Mouse (Mus musculus) heart, embryonic 15.5 days (tissue): ENCODE measurements at regions not wholly inside any gene's neighbourhood (a gene's known extent, or its start where the extent isn't known, plus 50 kb on each side); places are given as distances from the start of the nearest gene placed in this dataset.
A peak's percentile ranks its signal among the peaks of the same experiment; 100 is the strongest.

Experiments used
- ATAC-seq: fragments of 200-750 bp; cut with Nextera tagmentation; replicated peaks from 2 replicates; pipeline ENCODE4 v1.8.0; 2017; ENCODE audit warnings: low read depth, moderate TSS enrichment; ENCODE audit not compliant: insufficient number of reproducible peaks, insufficient read depth, low FRiP score
- H3K27ac ChIP-seq: fragments of 300-500 bp; sonication (generic); 2 replicates; pipeline ENCODE4 v1.5.1; 2015; ENCODE audit warnings: mild to moderate bottlenecking, inconsistent platforms
- H3K27me3 ChIP-seq: fragments of 300-500 bp; sonication (generic); 2 replicates; pipeline ENCODE4 v1.6.1; 2015; ENCODE audit warnings: inconsistent platforms
- H3K36me3 ChIP-seq: fragments of 300-500 bp; sonication (generic); 2 replicates; pipeline ENCODE4 v1.6.1; 2015; ENCODE audit warnings: mild to moderate bottlenecking, inconsistent platforms
- H3K4me1 ChIP-seq: fragments of 300-500 bp; sonication (generic); replicated peaks from 2 replicates; pipeline ENCODE4 v1.6.1; 2015; ENCODE audit warnings: inconsistent platforms
- H3K4me2 ChIP-seq: fragments of 300-500 bp; sonication (generic); 2 replicates; pipeline ENCODE4 v1.6.1; 2015; ENCODE audit warnings: inconsistent platforms, mild to moderate bottlenecking, moderate library complexity
- H3K4me3 ChIP-seq: fragments of 300-500 bp; sonication (generic); 2 replicates; pipeline ENCODE4 v1.5.1; 2015; ENCODE audit warnings: mild to moderate bottlenecking, inconsistent platforms
- H3K9ac ChIP-seq: fragments of 300-500 bp; sonication (generic); 2 replicates; pipeline ENCODE4 v1.6.1; 2015; ENCODE audit warnings: mild to moderate bottlenecking, inconsistent platforms
- H3K9me3 ChIP-seq: fragments of 300-500 bp; sonication (generic); replicated peaks from 2 replicates; pipeline ENCODE4 v1.6.1; 2016; ENCODE audit warnings: inconsistent platforms
- WGBS: fragments of 180-500 bp; shearing (Covaris S2); methylation state at CpG from one replicate; pipeline ENCODE4 v1.1.7; 2015; ENCODE audit warnings: mixed read lengths; 5-methylcytosine and 5-hydroxymethylcytosine counted together

DNA sequence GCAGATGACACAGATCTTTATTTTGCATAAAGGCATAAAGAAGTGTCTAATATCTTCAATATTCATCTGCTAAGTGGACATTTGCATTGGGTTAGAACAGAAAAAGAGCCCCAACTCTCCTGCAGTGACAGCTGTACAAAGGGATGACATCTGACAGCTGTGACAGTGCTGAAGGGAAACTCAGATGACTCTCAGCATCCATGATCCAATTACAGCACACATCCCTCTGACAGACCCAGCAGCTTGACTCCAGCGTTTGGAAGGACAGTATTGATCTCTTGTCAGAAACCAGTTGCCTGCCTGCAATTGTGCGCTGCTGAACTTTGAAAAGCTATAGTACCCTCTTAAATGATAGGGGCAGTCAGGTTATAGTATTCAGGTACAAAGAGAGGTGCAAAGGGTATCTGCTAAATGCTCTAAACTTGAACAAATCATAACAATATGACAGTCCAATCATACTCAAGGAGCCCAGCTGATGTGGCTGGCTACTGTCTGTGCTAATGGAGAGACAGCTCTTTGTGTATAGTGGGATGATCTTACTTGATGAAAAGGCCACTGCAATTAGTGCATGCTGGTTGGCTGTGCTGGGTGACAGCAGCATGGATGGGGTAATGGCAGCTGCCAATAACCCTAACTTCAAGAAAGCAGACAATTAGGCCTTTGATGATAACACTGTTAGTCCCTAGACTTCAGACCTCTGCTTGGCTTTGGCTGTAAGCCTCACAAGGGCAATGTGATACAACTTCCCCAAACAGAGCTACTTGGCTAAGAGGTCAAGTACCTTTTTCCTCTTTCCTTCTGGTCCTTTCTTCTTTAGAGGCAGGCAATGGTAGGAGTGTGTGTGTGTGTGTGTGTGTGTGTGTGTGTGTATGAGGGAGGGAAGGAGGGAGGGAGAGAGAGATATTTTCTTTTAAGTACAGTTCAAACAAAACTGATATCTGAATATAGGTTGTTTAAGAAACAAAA, 662.9 kb downstream of the Nr4a2 start:
- Histone ChIP-seq H3K36me3 (no peaks in the 10 kb centered on the region), H3K27ac (no peak overlapping the region), H3K4me2 (no peak overlapping the region), H3K9me3 (no peaks in the 10 kb centered on the region), H3K4me3 (no peak overlapping the region), H3K4me1 (no peaks in the 10 kb centered on the region), H3K9ac (no peak overlapping the region), H3K27me3 (no peaks in the 10 kb centered on the region)
- ATAC-seq = no peak
- 54% methylated on average over 2 of the region's 2 CpGs for WGBS

- Histone ChIP-seq H3K27ac (no peak overlapping the region), H3K4me1 (no peaks in the 10 kb centered on the region), H3K4me2 (no peak overlapping the region), H3K9ac (no peak overlapping the region), H3K9me3 (no peaks in the 10 kb centered on the region), H3K4me3 (no peak overlapping the region), H3K27me3 (no peaks in the 10 kb centered on the region), H3K36me3 (no peaks in the 10 kb centered on the region)
- 54% methylated on average over 5 of the region's 5 CpGs for WGBS
- no peak for ATAC-seq
Observed at GRCm38 (mm10) chr2:56459430-56459829, 664.4 kb downstream of the Nr4a2 start.

- H3K36me3 ChIP-seq = no peaks in the 10 kb centered on the region
- H3K9ac ChIP-seq = no peak overlapping the region
- H3K27me3 ChIP-seq = no peaks in the 10 kb centered on the region
- H3K4me3 ChIP-seq = no peak overlapping the region
- no peak overlapping the region for H3K27ac ChIP-seq
- 47% methylated on average over 1 of the region's 1 CpGs for WGBS
- ATAC-seq = no peak
- no peak overlapping the region for H3K4me2 ChIP-seq
- H3K4me1 ChIP-seq = no peaks in the 10 kb centered on the region
- H3K9me3 ChIP-seq = no peaks in the 10 kb centered on the region
Observed at GRCm38 (mm10) chr2:56457594-56457993, 666.2 kb downstream of the Nr4a2 start.

GRCm38 (mm10) chr2:56455856-56456395, 667.9 kb downstream of the Nr4a2 start:
- 65% methylated on average over 10 of the region's 10 CpGs for WGBS
- no peaks in the 10 kb centered on the region for H3K9me3 ChIP-seq
- H3K27me3 ChIP-seq = no peaks in the 10 kb centered on the region
- H3K9ac ChIP-seq = no peak overlapping the region
- H3K4me3 ChIP-seq = no peak overlapping the region
- H3K4me1 ChIP-seq = no peaks in the 10 kb centered on the region
- H3K36me3 ChIP-seq = no peaks in the 10 kb centered on the region
- no peak for ATAC-seq
- H3K4me2 ChIP-seq = no peak overlapping the region
- no peak overlapping the region for H3K27ac ChIP-seq

- WGBS = 18% methylated on average over 11 of the region's 11 CpGs
- Histone ChIP-seq H3K4me3 (peak overlapping the region; percentile 30), H3K4me1 (no peaks in the 10 kb centered on the region), H3K4me2 (peak overlapping the region; percentile 55), H3K9me3 (no peaks in the 10 kb centered on the region), H3K27me3 (no peaks in the 10 kb centered on the region), H3K27ac (no peak overlapping the region), H3K36me3 (no peaks in the 10 kb centered on the region), H3K9ac (no peak overlapping the region)
- no peak for ATAC-seq
Observed at GRCm38 (mm10) chr2:56454611-56455066, 669.2 kb downstream of the Nr4a2 start.

DNA sequence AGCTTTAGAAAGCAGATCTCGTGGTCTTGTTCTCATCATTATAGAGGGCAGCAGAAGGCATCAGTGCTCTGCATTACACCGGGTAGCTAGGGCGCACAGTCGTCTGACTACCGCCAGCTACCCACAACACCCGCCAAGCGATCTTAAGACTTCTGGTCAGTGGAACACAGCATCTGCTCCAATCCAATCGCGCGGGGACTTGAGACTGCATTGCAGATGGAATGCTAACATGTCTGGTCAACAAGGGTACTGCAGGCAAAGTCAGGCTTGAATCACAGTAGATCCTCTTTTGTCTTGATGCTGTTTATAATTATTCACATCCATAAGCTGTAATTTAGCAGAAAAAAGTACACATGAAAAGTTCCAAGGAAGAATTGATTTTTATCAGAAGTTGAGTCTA, 682.9 kb downstream of the Nr4a2 start:
- H3K9me3 ChIP-seq = no peaks in the 10 kb centered on the region
- no peak overlapping the region for H3K4me3 ChIP-seq
- H3K27ac ChIP-seq = no peak overlapping the region
- H3K4me2 ChIP-seq = no peak overlapping the region
- ATAC-seq = no peak
- no peaks in the 10 kb centered on the region for H3K27me3 ChIP-seq
- no peak overlapping the region for H3K9ac ChIP-seq
- no peaks in the 10 kb centered on the region for H3K36me3 ChIP-seq
- no peaks in the 10 kb centered on the region for H3K4me1 ChIP-seq
- WGBS = 74% methylated on average over 10 of the region's 10 CpGs
